Mouse (Mus musculus) forebrain, embryonic 13.5 days (tissue): Measurements from ENCODE around the gene Clmn. TPM values are rescaled to one million over a fixed set of nuclear protein-coding genes. Genes with fewer than 3 reads are reported as not detected.

Source experiments
- ATAC-seq: fragments of 200-750 bp; cut with Nextera tagmentation; 2 replicates; pipeline ENCODE4 v1.8.0; 2017
- H3K27ac ChIP-seq: fragments of 300-500 bp; sonication (generic); 2 replicates; pipeline ENCODE4 v1.5.1; 2015; ENCODE audit warnings: inconsistent platforms, mild to moderate bottlenecking, moderate library complexity
- H3K27me3 ChIP-seq: fragments of 300-500 bp; sonication (generic); 2 replicates; pipeline ENCODE4 v1.6.1; 2015; ENCODE audit warnings: mild to moderate bottlenecking, inconsistent platforms
- H3K36me3 ChIP-seq: fragments of 300-500 bp; sonication (generic); 2 replicates; pipeline ENCODE4 v1.6.1; 2015; ENCODE audit warnings: mild to moderate bottlenecking, inconsistent platforms; ENCODE audit not compliant: poor library complexity, severe bottlenecking
- H3K4me1 ChIP-seq: fragments of 300-500 bp; sonication (generic); 2 replicates; pipeline ENCODE4 v1.6.1; 2015; ENCODE audit warnings: inconsistent platforms
- H3K4me2 ChIP-seq: fragments of 300-500 bp; sonication (generic); 2 replicates; pipeline ENCODE4 v1.6.1; 2015; ENCODE audit warnings: inconsistent platforms, mild to moderate bottlenecking, moderate library complexity
- H3K4me3 ChIP-seq: fragments of 300-500 bp; sonication (generic); 2 replicates; pipeline ENCODE4 v1.5.1; 2015; ENCODE audit warnings: mild to moderate bottlenecking, inconsistent platforms
- H3K9ac ChIP-seq: fragments of 300-500 bp; sonication (generic); 2 replicates; pipeline ENCODE4 v1.6.1; 2015; ENCODE audit warnings: mild to moderate bottlenecking, inconsistent platforms
- H3K9me3 ChIP-seq: fragments of 300-500 bp; sonication (generic); replicated peaks from 2 replicates; pipeline ENCODE4 v1.6.1; 2016; ENCODE audit warnings: inconsistent platforms
- WGBS: fragments of 180-500 bp; shearing (Covaris S2); methylation state at CpG from one replicate; pipeline ENCODE4 v1.1.7; 2015; 5-methylcytosine and 5-hydroxymethylcytosine counted together
- polyA plus RNA-seq: library from polyadenylated mRNA; unstranded; fragments of >200 nt; fragmentation: Nextera tagmentation; extraction: Ambion mirVana; gene quantifications from 2 replicates; pipeline ENCODE4 v1.2.1, GENCODE M21; 2015

The Clmn gene
- polyA plus RNA-seq, 1 experiment from 2014 or later: 0.75 TPM

DNA sequence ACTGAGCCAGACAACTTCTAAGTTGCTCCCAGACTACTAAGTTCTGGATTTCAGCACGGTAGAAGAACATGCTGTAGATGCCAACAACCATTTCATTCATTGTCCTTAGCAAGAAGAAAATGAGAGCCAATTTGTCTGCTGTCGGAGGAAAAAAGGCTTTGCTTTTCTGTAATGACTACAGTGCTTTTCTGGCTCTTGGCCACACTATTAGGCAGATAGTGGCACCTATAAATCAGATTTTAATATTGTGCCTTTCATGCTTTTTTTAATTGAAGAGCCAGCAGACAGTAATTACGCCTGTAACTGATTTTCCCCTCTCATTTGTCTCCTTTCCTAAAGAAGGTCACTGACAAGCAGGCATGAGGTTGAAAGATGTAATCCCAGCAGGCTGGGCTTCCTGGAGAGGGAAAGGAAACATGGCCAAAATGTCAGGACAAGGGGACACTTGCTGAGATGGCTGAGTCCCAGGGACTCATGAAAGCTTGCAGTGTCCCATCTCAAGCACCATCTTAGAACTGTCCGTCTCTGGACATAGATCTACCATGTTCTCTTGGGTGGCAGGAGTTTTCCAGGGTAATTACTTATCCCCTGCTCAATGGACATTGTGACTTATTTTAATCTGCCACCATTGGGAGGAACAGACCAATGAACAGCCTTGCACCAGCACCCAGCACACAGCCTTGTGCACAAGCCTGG is 58.0 kb downstream of the Clmn start:
- no peak overlapping the region for H3K9ac ChIP-seq
- H3K4me3 ChIP-seq: no peak overlapping the region
- no peaks in the 10 kb centered on the region for H3K9me3 ChIP-seq
- no peak for ATAC-seq
- 66% methylated on average over 4 of the region's 4 CpGs for WGBS
- H3K27me3 ChIP-seq: no peaks in the 10 kb centered on the region
- H3K27ac ChIP-seq: no peak overlapping the region
- H3K4me1 ChIP-seq: peaks cover 22% of the 10 kb centered on the region
- H3K36me3 ChIP-seq: no peaks in the 10 kb centered on the region
- no peak overlapping the region for H3K4me2 ChIP-seq

DNA sequence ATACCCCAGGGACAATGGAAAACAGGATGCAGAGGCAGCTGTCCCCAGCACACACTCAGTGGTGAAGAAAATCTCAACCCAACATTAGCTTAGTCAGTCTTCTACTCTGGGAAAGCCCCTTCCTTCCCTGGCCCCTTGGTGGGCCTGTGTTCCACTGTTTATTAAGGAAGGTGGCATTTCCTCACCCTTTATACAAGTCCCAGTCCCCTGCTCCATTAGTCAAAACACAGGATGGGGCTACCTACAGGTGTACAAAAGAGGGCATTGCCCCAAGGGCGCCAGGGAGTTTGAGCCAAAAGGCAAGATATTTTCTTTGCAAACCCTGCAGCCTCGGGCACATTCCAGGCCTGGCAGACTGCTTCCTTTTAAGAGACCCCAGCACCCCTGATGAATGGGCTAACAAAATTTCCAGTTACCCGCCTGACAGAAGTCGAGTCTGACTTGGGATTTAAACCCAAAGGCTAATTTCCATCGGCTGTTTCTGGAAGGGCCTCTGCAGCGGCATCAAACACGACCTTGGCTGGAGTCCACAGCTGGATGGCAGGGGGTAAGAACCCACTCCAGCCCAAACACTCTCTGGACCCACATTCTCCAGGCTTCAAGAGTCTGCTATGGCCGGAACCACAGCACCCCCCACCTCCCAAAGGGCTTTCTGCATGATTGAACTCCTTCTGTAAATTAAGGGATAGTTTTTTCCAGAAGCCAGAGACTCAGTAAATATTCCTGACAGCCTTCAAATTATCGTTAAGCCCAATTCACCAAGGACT is 63.2 kb downstream of the Clmn start:
- Histone ChIP-seq H3K27ac (no peak overlapping the region), H3K4me3 (no peak overlapping the region), H3K27me3 (no peaks in the 10 kb centered on the region), H3K4me2 (no peak overlapping the region), H3K36me3 (peaks cover 18% of the 10 kb centered on the region; the same call in 1 of the 2 replicates), H3K4me1 (peaks cover 24% of the 10 kb centered on the region), H3K9ac (no peak overlapping the region), H3K9me3 (peaks cover 16% of the 10 kb centered on the region)
- 48% methylated on average over 9 of the region's 9 CpGs for WGBS
- ATAC-seq: no peak

- Histone ChIP-seq H3K4me3 (no peak overlapping the region), H3K9ac (no peak overlapping the region), H3K36me3 (peaks cover 18% of the 10 kb centered on the region; the same call in 1 of the 2 replicates), H3K27ac (no peak overlapping the region), H3K9me3 (peaks cover 16% of the 10 kb centered on the region), H3K4me1 (peaks cover 24% of the 10 kb centered on the region), H3K27me3 (no peaks in the 10 kb centered on the region), H3K4me2 (no peak overlapping the region)
- WGBS: 96% methylated on average over 3 of the region's 3 CpGs
- ATAC-seq: no peak
Measured at GRCm38 (mm10) chr12:104799365-104799764, 65.5 kb downstream of the Clmn start.

- ATAC-seq: no peak
- H3K4me1 ChIP-seq: peaks cover 23% of the 10 kb centered on the region
- H3K4me3 ChIP-seq: no peak overlapping the region
- no peak overlapping the region for H3K27ac ChIP-seq
- peaks cover 16% of the 10 kb centered on the region for H3K9me3 ChIP-seq
- H3K36me3 ChIP-seq: peaks cover 18% of the 10 kb centered on the region; the same call in 1 of the 2 replicates
- H3K27me3 ChIP-seq: no peaks in the 10 kb centered on the region
- 96% methylated on average over 6 of the region's 6 CpGs for WGBS
- no peak overlapping the region for H3K4me2 ChIP-seq
- H3K9ac ChIP-seq: no peak overlapping the region
Measured at GRCm38 (mm10) chr12:104797905-104798304, 67.0 kb downstream of the Clmn start.

- no peak for ATAC-seq
- Histone ChIP-seq H3K27ac (no peak overlapping the region), H3K4me3 (no peak overlapping the region), H3K9ac (no peak overlapping the region), H3K4me2 (no peak overlapping the region), H3K36me3 (peaks cover 18% of the 10 kb centered on the region; the same call in 1 of the 2 replicates), H3K9me3 (peaks cover 16% of the 10 kb centered on the region), H3K27me3 (no peaks in the 10 kb centered on the region), H3K4me1 (peaks cover 12% of the 10 kb centered on the region)
- 90% methylated on average over 11 of the region's 11 CpGs for WGBS
Measured at GRCm38 (mm10) chr12:104796635-104797378, 68.1 kb downstream of the Clmn start.

DNA sequence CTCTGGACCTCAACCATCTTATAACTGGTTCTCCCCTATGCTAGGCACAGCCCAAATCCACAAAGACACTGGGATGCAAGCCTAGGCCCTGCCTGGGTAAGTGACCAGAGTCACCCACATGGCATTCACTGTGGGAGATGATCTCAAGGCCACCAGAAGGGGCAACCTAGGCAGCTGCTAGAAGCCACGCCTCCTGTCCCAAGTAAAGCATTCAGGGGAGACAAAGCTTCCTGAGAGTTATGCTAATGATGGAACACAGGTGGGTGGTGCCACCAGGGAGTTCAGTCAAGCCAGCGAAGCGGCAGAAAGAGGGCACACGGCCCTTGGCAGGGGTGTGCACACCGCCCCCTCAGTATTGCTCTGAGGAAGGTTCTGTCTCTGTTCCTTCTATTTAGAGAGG is 69.9 kb downstream of the Clmn start:
- no peak overlapping the region for H3K27ac ChIP-seq
- 0 out of 2 replicates have a peak, but pooled peaks cover 6% of the 10 kb centered on the region for H3K4me1 ChIP-seq
- no peak overlapping the region for H3K4me3 ChIP-seq
- H3K36me3 ChIP-seq: peaks cover 18% of the 10 kb centered on the region; the same call in 1 of the 2 replicates
- no peaks in the 10 kb centered on the region for H3K27me3 ChIP-seq
- WGBS: 32% methylated on average over 5 of the region's 5 CpGs
- H3K4me2 ChIP-seq: no peak overlapping the region
- no peak overlapping the region for H3K9ac ChIP-seq
- no peak for ATAC-seq
- H3K9me3 ChIP-seq: peaks cover 16% of the 10 kb centered on the region

DNA sequence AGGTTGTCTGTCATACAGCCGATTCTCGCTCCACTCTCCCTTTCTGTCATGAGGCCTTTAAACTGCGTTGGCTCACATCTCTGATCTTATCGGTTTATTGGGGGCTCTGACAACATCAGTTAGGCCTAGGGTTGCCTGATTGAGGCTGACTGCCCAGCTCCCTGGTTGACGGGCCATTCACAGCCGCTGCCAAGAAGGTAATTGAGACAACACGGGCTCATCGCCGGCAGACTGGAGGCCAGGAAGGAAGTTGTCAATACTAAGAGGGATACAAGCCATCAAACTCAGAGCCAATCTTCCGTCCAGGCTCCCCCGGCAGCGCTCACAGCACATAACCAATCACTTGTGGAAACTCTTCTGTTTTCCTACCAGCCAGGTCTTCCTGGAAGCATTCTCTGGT is 71.4 kb downstream of the Clmn start:
- H3K27ac ChIP-seq: no peak overlapping the region

DNA sequence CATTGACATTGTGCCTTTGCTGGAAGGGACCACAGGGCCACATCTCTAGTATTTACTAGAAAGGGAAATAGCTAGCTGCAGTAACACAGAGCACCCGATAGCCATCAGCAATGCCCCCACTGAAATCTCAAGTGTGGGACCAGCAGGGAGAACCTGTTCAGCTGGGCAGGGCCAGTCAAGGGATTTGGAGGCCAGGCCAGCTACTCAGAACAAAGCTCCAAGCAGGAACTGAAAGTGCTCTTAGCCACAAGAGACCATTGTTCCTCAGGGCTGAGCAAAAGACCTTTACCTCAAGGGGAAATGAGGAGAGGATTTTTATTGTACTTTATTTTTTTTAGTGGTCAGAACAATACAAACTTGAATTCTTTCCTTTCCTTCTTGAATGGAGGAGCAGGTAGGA is 87.3 kb downstream of the Clmn start:
- Histone ChIP-seq H3K4me1 (no peaks in the 10 kb centered on the region), H3K9ac (no peak overlapping the region), H3K27me3 (no peaks in the 10 kb centered on the region), H3K4me3 (no peak overlapping the region), H3K27ac (no peak overlapping the region), H3K36me3 (no peaks in the 10 kb centered on the region), H3K9me3 (no peaks in the 10 kb centered on the region), H3K4me2 (no peak overlapping the region)
- no peak for ATAC-seq
- 91% methylated on average over 1 of the region's 1 CpGs for WGBS

More for the DNA sequence above, 71.4 kb downstream of the Clmn start:
- H3K27me3 ChIP-seq: no peaks in the 10 kb centered on the region
- no peak for ATAC-seq
- H3K4me1 ChIP-seq: 0 out of 2 replicates have a peak, but pooled peaks cover 6% of the 10 kb centered on the region
- WGBS: 83% methylated on average over 12 of the region's 12 CpGs
- H3K36me3 ChIP-seq: peaks cover 8% of the 10 kb centered on the region; the same call in 1 of the 2 replicates
- peaks cover 7% of the 10 kb centered on the region for H3K9me3 ChIP-seq
- H3K4me3 ChIP-seq: no peak overlapping the region
- H3K9ac ChIP-seq: no peak overlapping the region
- no peak overlapping the region for H3K4me2 ChIP-seq

DNA sequence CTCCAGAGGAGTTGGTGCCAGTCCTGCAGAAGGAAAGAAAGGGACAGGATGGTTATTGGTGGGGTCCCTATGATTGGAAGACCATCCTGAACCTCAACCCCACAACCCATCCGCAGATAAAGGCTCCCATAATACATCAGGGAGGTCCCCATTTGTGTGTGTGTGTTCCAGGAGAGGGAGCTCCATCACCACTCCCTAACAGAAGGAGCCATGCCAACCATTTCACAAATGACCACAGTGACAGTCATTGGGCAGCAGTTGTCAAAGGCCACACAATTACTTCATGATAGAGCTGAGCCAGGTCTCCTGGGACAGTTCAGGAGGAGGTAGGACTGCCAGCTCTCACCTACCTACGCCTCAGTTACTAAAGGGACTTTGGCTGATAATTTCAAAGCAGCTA is 92.9 kb downstream of the Clmn start:
- ATAC-seq: no peak
- Histone ChIP-seq H3K36me3 (no peaks in the 10 kb centered on the region), H3K4me3 (no peak overlapping the region), H3K4me2 (no peak overlapping the region), H3K4me1 (peaks cover 10% of the 10 kb centered on the region; the same call in 1 of the 2 replicates), H3K9ac (no peak overlapping the region), H3K9me3 (no peaks in the 10 kb centered on the region), H3K27ac (no peak overlapping the region), H3K27me3 (no peaks in the 10 kb centered on the region)
- WGBS: 83% methylated on average over 2 of the region's 2 CpGs

DNA sequence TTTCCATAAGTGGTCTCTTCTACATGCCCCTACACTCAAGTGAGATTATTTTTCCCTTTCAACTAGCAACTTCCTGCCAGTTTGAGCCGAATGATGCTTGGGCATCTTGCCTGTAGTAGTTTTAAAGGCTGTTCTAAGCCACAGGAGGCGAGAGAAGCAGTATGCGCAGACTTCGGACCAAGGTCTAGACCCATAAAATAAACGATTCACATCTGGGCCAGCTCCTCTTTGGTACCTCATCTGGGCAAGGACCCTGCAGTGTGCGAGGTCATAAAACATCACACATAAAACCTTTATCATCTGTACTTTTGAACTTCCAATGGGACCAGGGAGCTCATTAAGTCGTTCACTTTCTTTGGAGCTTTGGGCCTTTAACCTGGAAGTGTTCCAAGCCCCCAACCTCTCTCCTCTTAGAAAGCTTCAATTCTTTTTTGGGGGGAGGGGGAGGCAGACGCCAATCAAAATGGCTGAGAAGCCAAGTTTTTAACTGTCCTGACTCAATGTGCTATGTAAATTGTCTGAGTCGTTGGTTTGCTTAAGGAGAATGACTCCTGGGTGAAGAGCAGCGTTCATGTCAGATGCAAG is 95.6 kb downstream of the Clmn start:
- Histone ChIP-seq H3K9ac (no peak overlapping the region), H3K27me3 (no peaks in the 10 kb centered on the region), H3K9me3 (no peaks in the 10 kb centered on the region), H3K4me1 (peaks cover 10% of the 10 kb centered on the region; the same call in 1 of the 2 replicates), H3K4me2 (no peak overlapping the region), H3K36me3 (no peaks in the 10 kb centered on the region), H3K4me3 (no peak overlapping the region), H3K27ac (no peak overlapping the region)
- ATAC-seq: no peak
- 56% methylated on average over 10 of the region's 10 CpGs for WGBS

- 91% methylated on average over 4 of the region's 4 CpGs for WGBS
- Histone ChIP-seq H3K27me3 (no peaks in the 10 kb centered on the region), H3K36me3 (no peaks in the 10 kb centered on the region), H3K4me1 (peaks cover 15% of the 10 kb centered on the region), H3K4me3 (no peak overlapping the region), H3K27ac (no peak overlapping the region), H3K4me2 (no peak overlapping the region), H3K9ac (no peak overlapping the region), H3K9me3 (no peaks in the 10 kb centered on the region)
- ATAC-seq: no peak
Measured at GRCm38 (mm10) chr12:104767183-104767582, 97.7 kb downstream of the Clmn start.
